Mouse (Mus musculus): Measurements from ENCODE around the gene Ier3.

Gene Ier3

DNA sequence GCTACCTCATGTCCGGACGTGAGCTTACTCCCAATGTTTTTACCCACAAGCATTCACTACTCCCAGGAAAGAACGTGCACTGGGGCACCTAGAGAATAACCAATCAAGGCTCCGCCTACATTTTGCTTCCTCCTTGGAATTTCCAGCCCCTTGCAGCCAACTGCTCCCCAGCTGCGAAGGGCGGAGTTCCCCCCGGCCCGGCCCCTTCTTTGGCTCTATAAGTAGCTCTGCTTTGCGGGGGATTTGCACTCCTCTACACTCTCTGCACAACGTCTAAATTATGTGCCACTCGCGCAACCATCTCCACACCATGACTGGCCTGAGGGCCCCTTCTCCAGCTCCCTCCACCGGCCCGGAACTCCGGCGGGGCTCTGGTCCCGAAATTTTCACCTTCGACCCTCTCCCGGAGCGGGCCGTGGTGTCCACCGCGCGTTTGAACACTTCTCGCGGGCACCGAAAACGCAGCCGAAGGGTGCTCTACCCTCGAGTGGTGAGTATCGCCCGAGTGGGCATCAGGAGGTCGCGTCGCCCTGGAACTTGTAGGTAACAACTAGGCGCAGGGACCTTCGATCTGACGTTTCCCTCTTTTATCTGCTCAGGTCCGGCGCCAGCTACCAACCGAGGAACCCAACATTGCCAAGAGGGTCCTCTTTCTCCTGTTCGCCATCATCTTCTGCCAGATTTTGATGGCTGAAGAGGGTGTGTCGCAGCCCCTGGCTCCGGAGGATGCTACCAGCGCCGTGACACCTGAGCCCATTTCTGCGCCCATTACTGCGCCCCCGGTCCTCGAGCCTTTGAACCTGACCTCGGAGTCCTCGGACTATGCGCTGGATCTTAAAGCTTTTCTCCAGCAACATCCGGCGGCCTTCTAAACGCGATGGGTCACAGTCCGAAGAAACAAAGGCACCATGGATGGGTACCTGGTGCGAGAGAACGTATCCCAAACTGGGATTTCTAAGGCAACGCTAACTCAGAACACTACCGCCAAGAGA lies at the start of gene Ier3:
Gene Ier3, plus strand, starts transcription at position 246 of the 992 bp plus-strand sequence.
- DNase-seq (ENCODE audit: low read depth, low spot score), result peak; percentile 45

DNA sequence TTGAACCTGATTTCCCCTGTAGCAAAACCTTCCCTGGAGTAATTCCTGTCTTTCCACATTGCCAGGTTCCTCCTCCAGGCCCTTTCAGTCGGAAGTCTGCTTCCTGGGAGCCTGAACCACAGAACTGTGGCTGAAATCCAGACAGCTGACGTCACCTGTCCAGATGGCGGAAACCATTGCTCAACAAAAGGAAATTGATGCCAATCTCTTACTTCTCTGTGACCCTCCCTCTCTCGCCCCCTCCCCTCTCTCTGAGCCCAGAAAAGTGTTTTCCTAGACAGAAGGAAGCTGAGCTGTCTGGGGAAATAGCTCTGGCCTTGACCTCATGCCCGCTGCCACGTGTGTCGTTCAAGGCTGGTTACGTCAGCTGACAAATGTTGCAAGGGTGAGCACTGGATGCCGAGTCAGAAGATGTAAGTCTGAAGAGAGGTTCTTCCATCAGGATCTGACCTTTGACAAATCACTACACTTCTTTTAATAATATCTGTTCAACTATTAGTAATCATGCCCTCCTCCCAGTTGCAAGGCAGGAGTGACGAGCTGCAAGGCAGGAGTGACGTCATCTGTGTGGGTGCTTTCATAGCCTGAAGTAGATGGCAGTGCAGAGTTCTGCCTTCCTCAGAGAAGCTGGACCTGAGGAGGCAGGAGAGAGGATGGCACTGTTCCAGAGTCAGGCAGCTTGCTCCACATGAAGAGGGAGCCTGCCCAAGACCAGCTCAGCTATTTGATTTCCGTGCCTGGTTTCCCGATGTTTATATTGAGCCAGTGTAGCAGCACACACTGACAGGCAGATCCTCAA lies 44.5 kb upstream of the Ier3 start:
- no peak for DNase-seq (ENCODE audit: low read depth, low spot score)

GRCm38 (mm10) chr17:35778965-35779364 lies 42.5 kb upstream of the Ier3 start:
- no peak for DNase-seq (ENCODE audit: low read depth, low spot score)

DNA sequence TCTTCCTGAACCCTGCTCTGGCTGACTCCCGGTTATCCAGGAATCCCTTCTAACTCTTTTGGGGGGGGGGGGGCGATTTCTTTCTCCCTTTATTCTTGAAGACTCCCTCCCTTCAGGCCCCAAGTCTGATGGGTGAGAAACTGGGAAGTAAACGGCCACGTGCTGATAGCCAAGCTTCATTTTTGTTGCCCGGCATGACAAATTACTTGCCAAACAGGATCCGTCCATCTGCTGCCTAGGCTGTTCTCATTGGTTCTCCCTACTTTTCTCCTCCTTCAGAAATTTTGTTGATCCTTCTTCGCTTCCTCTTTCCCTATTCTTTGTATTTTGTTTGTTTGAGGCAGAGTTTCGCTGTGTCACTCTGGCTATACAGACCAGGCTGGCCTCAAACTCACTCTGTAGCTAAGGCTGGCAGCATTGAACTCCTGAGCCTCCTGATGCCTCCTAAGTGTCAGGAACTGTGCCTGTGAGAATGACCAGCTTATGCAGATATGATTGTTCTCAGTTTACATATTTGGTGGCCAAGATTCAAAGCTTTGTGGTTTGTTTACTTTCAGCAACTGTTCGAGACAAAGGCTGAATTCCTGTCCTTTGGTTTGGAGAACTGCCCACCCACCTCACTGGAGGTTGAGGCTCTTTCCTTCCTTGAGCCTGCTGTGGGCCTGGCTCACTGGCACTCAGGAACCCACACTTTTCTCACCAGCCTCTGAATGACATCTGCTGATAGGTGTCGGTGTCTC lies 41.8 kb upstream of the Ier3 start:
- DNase-seq (ENCODE audit: low read depth, low spot score), result no peak

DNA sequence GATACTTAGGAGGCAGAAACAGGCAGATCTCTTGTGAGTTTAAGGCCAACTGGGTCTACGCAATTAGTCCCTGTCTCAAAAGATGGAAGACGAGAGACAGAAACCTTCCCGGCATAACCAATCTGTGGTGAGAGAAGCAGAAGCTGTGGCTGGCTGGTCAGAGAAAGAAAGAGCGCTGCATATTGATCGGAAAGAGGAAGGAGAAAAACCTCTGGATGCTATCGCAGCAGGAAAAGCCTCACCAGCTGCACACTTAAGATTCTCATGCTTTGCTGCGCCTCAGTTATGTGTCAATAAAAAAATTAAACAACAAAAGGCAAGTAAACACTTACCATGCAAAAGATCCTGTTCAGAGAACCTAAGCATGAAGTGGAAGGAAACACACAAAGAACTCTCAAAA lies 41.1 kb upstream of the Ier3 start:
- DNase-seq (ENCODE audit: low read depth, low spot score), result no peak

DNA sequence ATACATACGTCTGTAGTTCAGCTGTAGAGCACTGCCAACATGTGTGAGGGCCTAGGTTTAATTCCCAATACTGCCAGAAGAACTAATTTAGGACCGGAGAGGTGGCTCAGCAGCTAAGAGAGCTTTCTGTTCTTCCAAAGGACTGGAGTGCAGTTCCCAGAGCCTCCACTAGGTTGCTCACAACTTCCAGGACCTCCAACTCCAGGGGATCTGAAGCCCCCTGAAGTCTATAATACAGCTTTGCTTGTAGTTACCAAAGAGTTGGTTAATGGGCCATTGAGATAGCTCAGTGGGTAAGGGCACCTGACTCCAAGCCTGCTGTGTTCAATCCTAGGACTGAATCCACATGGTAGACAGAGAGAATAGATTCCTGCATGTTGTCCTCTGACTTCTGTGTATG lies 39.1 kb upstream of the Ier3 start:
- DNase-seq (ENCODE audit: low read depth, low spot score), result peak; percentile 36

- no peak for DNase-seq (ENCODE audit: low read depth, low spot score)
These were observed 38.6 kb upstream of the Ier3 start for GRCm38 (mm10) chr17:35782924-35783323.

DNA sequence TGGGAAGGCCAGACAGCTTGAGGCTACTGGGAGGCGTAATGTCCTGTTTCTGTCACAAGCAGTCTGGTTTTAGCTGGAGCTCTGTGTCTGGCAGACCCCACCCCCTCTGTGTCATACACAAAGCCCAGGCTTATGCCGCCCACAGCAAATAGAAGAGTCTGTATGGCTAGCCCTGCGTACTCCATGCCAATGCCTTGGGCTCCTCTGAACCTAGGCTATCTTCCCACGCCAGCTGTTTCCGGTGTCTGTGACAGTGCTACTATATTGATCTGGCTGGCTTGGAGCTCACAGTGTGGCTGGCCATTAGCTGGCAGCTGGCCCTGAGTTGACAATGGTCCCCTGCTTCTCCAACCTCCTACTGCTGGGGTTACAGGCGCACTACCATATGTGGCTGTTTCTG lies 37.5 kb upstream of the Ier3 start:
- no peak for DNase-seq (ENCODE audit: low read depth, low spot score)

- DNase-seq (ENCODE audit: low read depth, low spot score), result no peak
These were observed 36.3 kb upstream of the Ier3 start for GRCm38 (mm10) chr17:35785140-35785539.

GRCm38 (mm10) chr17:35787493-35787892 lies 34.0 kb upstream of the Ier3 start:
- DNase-seq (ENCODE audit: low read depth, low spot score), result no peak

GRCm38 (mm10) chr17:35788025-35788424 lies 33.5 kb upstream of the Ier3 start:
- DNase-seq (ENCODE audit: low read depth, low spot score), result peak; percentile 66

GRCm38 (mm10) chr17:35790933-35791332 lies 30.6 kb upstream of the Ier3 start:
- no peak for DNase-seq (ENCODE audit: low read depth, low spot score)

GRCm38 (mm10) chr17:35792837-35793236 lies 28.6 kb upstream of the Ier3 start:
- no peak for DNase-seq (ENCODE audit: low read depth, low spot score)

DNA sequence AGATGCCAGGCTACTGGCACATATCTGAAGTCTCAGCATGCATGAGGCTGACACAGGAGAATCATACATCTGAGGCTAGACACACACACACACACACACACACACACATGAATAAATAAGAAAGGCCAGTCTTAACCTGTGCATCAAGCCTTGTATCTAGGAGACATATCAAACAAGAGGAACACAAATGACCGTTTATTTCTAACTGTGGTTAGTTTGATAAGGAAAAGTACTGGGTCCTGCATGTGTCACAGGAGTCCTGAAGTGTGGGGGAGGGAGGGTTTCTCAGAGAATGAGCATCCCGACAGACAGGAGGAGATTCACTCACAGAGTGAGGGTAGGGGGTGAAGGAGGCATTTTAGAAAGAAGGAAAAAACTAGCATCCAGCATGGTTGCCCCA lies 26.4 kb upstream of the Ier3 start:
- no peak for DNase-seq (ENCODE audit: low read depth, low spot score)

DNA sequence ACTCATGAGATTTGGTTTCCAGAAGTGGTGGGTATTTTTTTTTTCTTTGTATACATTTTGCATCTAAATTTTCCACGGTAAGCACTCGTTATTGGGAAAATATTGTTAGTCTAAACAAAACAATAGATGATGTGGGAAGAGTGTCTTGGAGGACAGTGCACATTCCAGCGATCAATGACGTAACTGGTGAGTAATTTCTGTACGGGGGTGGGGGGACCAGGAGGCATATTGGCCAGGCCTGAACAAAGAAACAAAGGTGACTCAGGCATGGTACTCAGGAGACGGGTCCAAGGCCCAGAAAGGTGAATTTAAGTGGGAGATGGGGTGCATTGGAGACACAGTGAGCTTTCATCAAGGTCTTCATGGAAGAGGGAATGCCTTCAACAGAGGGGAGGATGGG lies 25.8 kb upstream of the Ier3 start:
- no peak for DNase-seq (ENCODE audit: low read depth, low spot score)

DNA sequence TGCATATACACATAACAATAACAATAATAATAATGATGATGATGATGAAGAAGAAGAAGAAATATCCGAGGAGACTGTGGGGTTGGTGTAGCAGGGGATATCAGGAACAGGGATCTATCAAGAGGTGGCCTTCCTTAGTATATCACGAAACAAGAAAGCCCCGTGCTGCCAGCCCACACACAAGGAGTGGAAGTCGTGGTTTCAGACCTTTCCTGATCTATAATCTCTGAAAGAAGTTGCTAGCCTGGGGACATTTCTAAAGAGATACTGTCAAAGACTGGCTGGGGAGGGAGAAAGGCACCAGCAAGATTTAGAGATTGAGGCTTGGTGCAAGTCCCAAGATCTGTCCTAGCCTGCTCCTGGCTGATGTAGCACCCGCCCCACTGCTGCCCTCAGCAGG lies 24.6 kb upstream of the Ier3 start:
- no peak for DNase-seq (ENCODE audit: low read depth, low spot score)

- DNase-seq (ENCODE audit: low read depth, low spot score), result no peak
These were observed 20.6 kb upstream of the Ier3 start for GRCm38 (mm10) chr17:35800905-35801304.

- DNase-seq (ENCODE audit: low read depth, low spot score), result no peak
These were observed 18.5 kb upstream of the Ier3 start for GRCm38 (mm10) chr17:35803020-35803419.

DNA sequence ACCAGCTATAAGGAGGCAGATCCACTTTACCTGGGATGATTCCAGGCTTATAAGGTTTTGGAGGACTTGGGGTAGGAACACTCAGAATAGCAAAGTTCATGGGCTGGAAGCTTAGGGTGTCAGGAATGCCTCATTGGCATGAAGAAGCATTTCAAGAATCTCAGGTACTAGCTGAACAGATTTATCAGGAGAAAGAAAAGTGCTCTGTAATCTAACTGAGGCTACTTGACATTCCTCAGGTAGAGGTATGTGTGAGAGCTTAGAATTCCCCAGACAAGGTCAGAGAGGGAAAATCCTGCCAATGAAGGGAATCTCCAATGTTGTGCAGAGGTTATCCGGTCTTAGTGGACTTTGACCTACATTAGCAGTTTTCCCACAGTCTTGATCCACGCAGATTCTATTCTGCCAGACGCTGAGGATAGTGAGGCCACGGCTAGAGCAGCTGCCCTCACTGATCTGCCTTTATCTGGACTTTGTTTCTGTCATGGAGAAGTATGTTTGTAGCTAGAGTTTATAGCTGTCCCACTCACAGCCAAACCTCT lies 17.6 kb upstream of the Ier3 start:
- DNase-seq (ENCODE audit: low read depth, low spot score), result no peak

DNA sequence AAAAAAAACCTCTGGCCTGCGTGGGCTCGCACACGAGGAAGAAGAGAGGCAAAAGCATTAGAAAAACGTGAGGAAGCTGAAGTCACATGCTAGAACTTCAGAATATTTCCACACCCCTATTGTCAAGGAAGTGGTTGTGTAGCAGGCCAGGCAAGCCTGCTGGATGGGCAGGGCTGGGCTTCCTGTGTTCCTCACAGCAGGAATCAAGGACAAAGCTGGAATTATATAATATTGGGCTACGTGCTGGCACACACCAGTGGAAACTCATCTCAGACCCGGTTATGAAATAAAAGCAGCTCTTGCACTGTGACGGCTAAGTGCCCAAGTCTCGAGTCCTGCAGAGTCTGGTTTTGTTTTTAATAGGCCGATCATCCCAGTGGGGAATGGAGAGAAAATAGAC lies 13.4 kb upstream of the Ier3 start:
- no peak for DNase-seq (ENCODE audit: low read depth, low spot score)

- DNase-seq (ENCODE audit: low read depth, low spot score), result no peak
These were observed 12.1 kb upstream of the Ier3 start for GRCm38 (mm10) chr17:35809395-35809794.
